Mouse (Mus musculus) bone marrow macrophage, adult 2 months (primary cell): ENCODE data around the gene Col4a1. TPM values are rescaled to one million over a fixed set of nuclear protein-coding genes. Genes with fewer than 3 reads are reported as not detected.

Source experiments
- H3K27ac ChIP-seq: 2 replicates; pipeline ENCODE4 v1.5.1; 2012; ENCODE audit warnings: low read depth, low read length; ENCODE audit not compliant: insufficient read depth
- H3K4me1 ChIP-seq: 2 replicates; pipeline ENCODE4 v1.6.1; 2012; ENCODE audit warnings: low read length; ENCODE audit not compliant: control insufficient read depth, insufficient read depth
- H3K4me3 ChIP-seq: 2 replicates; pipeline ENCODE4 v1.5.1; 2012; ENCODE audit warnings: mild to moderate bottlenecking, low read length, moderate library complexity; ENCODE audit not compliant: insufficient read depth
- CTCF ChIP-seq: IDR thresholded peaks from 2 replicates; pipeline ENCODE4 v1.5.1; 2012; ENCODE audit warnings: low read depth, mild to moderate bottlenecking, low read length, moderate library complexity
- POLR2A ChIP-seq: IDR thresholded peaks from 2 replicates; pipeline ENCODE4 v1.6.1; 2012; ENCODE audit warnings: mild to moderate bottlenecking, low read depth, low read length, borderline replicate concordance
- polyA plus RNA-seq: library from polyadenylated mRNA; stranded (reverse); fragments of >200 nt; gene quantifications from 2 replicates; pipeline ENCODE4 v1.2.4, GENCODE M21; 2012; ENCODE audit not compliant: missing spikeins, insufficient read depth, insufficient read length

The Col4a1 gene
- polyA plus RNA-seq, 1 experiment, result 7.2 TPM

GRCm38 (mm10) chr8:11257079-11258017 lies 55.3 kb downstream of the Col4a1 start:
- no peak overlapping the region for H3K27ac ChIP-seq
- no peaks in the 10 kb centered on the region for H3K4me1 ChIP-seq
- TF ChIP-seq CTCF (no peak), POLR2A (no peak)
- H3K4me3 ChIP-seq, result no peak overlapping the region

DNA sequence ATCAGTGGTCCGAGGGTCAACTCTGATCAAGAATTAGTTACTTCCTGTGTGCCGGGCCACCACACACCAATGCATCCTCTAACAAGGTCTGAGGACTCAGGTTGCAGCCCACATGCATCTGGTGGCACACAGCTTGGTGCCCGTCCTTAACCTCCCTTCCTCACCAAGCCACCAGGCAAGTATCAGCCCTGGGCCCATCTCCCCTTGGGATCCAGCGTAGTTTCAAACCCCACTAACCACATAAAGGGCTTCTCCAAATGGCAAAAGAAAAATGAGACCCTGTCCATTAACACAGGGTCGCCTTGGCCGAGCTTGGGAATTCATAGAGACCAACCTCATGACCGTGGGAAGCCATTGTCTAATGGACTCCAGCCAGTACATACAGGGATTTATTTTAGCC lies 56.2 kb downstream of the Col4a1 start:
- TF ChIP-seq CTCF (no peak), POLR2A (no peak)
- no peak overlapping the region for H3K4me3 ChIP-seq
- H3K27ac ChIP-seq, result no peak overlapping the region
- H3K4me1 ChIP-seq, result no peaks in the 10 kb centered on the region

DNA sequence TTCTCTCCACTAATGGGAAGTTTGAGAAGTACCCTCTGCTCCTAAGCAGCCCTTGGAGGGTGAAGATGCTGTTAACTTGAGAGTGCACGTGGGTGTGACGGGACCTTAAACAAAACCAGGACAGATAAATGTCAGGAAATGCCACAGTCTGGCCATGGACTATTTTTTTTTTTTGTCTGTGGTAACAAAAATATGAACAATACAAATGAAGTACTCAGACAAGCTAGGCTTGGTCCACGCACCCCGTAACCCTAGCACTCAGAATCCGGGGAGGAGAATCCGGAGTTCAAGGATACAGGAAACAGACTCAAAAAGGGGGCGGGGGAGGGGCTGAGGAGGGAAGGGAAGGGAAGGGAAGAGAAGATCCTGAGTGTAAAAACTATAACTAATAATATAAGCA lies 56.9 kb downstream of the Col4a1 start:
- TF ChIP-seq CTCF (no peak), POLR2A (no peak)
- Histone ChIP-seq H3K4me1 (0 out of 2 replicates have a peak, but pooled peaks cover 2% of the 10 kb centered on the region), H3K4me3 (no peak overlapping the region), H3K27ac (no peak overlapping the region)

DNA sequence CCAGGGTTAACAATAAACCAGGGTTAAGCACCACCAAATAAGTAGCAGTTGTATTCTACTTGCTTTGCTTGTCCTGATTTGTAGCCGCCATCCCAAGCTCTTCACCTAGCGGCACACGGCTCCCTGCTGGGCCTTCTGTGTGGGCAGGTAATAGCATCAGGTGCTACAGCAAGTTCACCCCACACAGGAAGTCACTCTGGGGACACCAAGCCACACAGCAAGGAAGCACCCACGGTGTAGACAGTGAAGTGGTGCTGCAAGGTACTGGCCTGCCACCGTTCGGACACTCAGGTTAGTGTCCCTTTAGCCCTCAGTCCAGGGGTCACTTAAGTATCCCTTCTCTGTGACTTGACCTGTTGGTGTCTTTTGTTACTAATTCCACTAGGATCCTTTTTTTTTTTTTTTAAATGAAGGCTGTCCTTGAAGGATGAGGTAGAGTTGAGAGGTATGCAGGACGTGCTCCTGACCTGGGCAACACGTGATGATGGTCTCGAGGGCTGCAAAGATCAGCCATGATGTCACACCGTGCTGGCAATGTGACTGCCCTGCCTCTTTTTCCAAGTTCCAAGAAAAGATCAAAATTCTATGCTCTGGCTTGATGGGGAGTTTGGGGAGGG lies 57.6 kb downstream of the Col4a1 start:
- TF ChIP-seq POLR2A, result no peak
- no peak for TF ChIP-seq CTCF

DNA sequence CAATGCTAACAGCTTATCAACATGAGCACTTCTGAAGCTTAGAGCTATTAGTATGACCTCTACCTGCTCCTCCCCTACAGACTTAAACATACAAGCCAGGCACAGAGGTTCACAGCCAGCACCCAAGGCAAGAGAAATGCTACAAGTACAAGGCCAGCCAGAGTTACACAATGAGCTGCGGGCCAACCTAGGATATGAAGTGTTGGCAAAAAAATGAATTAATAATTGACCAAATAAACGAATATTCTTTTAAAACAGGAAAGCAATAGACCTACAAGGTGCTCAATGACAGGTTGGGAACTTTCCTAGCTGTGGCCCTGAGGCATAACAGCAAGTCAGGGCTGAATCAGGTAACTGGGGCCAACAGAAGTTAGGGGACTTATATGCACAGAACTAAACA lies 58.1 kb downstream of the Col4a1 start:
- TF ChIP-seq CTCF (no peak), POLR2A (no peak)
- H3K4me1 ChIP-seq, result peaks cover 11% of the 10 kb centered on the region
- no peak overlapping the region for H3K27ac ChIP-seq
- H3K4me3 ChIP-seq, result no peak overlapping the region

More for the DNA sequence above, 57.6 kb downstream of the Col4a1 start:
- no peak overlapping the region for H3K4me3 ChIP-seq
- peaks cover 8% of the 10 kb centered on the region for H3K4me1 ChIP-seq
- H3K27ac ChIP-seq, result no peak overlapping the region

DNA sequence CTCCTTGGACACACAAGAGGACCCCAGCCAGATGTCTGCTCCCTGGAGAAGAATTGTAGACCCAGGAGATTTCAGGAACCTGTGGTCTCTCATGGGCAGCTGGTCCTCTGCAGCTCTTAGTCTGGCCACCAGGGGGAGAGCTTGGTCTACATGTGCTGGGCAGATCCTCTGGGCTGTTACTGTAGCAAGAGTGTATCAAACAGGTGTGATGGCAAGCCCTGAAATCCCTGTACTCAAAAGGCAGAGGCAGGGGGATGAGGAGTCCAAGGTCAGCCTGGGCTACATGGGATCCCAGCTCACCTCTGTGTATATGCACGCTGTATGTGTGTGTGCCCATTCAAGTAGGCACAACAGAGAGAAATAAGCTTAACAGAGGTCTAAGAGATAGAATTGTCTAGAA lies 59.1 kb downstream of the Col4a1 start:
- H3K4me1 ChIP-seq, result peaks cover 19% of the 10 kb centered on the region
- H3K4me3 ChIP-seq, result no peak overlapping the region
- TF ChIP-seq POLR2A (no peak), CTCF (peak; percentile 98)
- H3K27ac ChIP-seq, result no peak overlapping the region

- Histone ChIP-seq H3K4me1 (peaks cover 19% of the 10 kb centered on the region), H3K4me3 (no peak overlapping the region), H3K27ac (no peak overlapping the region)
- TF ChIP-seq CTCF (no peak), POLR2A (no peak)
These were observed 59.6 kb downstream of the Col4a1 start for GRCm38 (mm10) chr8:11253041-11253440.

DNA sequence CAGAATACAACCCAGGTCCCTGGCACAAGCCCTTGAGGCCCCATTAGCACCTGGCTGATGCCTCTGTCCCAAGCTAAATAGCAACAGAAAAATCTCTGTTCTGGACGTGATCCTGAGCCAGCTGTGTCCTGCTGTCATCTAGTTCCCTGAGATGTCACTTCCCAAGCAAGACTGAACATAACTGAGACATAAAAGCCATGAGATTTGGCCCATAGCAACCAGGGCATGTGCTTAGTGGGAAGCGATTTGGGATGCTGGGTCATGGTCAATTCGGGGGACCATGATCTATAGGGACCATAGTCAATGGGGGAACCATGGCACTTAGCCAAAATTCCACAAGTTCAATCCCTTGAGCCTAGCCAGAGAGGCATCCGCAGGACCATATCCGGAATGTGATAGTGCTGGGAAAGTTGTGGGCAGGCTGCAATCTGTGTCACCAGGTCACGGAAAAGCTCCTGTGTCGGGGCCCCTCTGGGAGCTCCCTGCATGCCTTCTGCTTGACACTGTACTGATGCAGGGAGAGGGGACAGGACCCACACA lies 60.3 kb downstream of the Col4a1 start:
- Histone ChIP-seq H3K27ac (no peak overlapping the region), H3K4me1 (peaks cover 19% of the 10 kb centered on the region), H3K4me3 (no peak overlapping the region)
- no peak for TF ChIP-seq CTCF
- no peak for TF ChIP-seq POLR2A

DNA sequence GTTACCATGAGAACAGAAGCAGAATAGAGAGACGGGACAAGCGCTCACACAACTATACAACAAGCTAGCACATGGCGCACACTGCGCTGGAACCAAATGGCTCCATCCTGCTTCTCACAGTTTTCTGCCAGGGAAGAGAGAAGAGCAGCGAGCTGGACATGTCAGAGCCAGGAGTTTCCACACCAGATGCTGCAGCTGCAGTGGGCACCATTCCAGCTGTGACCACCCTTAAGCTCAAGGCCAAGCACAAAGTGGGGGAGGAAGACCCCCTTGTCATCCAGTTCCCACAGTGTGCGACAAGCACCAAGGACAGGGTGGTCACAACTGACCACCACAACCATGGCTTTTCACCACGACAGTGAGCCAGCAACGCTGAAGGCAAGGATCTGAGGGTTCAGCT lies 62.5 kb downstream of the Col4a1 start:
- TF ChIP-seq CTCF (no peak), POLR2A (no peak)
- peaks cover 19% of the 10 kb centered on the region for H3K4me1 ChIP-seq
- no peak overlapping the region; the same call in 1 of the 2 replicates for H3K4me3 ChIP-seq
- no peak overlapping the region for H3K27ac ChIP-seq

- Histone ChIP-seq H3K27ac (peak overlapping the region; percentile 40), H3K4me3 (no peak overlapping the region), H3K4me1 (peaks cover 19% of the 10 kb centered on the region)
- TF ChIP-seq POLR2A, result no peak
- no peak for TF ChIP-seq CTCF
These were observed 63.0 kb downstream of the Col4a1 start for GRCm38 (mm10) chr8:11249541-11250058.
